Mouse (Mus musculus): ENCODE data around the gene Tnp1. TPM values are rescaled to one million over a fixed set of nuclear protein-coding genes. Genes with fewer than 3 reads are reported as not detected.

Gene Tnp1
- polyA plus RNA-seq, 1 experiment from 2014 or later = not detected

- ATAC-seq = no peak
- Histone ChIP-seq H3K27me3 (ENCODE audit: control insufficient read depth, insufficient read depth, low read depth, low read length) (no peaks in the 10 kb centered on the region), H3K4me3 (ENCODE audit: low read depth, low read length) (no peak overlapping the region), H3K36me3 (ENCODE audit: control insufficient read depth, insufficient read depth, low read length) (no peaks in the 10 kb centered on the region), H3K9ac (ENCODE audit: low read depth, low read length) (no peak overlapping the region), H3K9me3 (replicated peaks; ENCODE audit: control insufficient read depth, low read length, poor library complexity, severe bottlenecking) (no peaks in the 10 kb centered on the region), H3K27ac (ENCODE audit: low read length) (no peak overlapping the region), H3K4me1 (ENCODE audit: control insufficient read depth, insufficient read depth, low read length) (peaks cover 3% of the 10 kb centered on the region; the same call in 1 of the 2 replicates), H3K4me2 (ENCODE audit: low read length) (no peak overlapping the region)
- WGBS = 91% methylated on average over 5 of the region's 6 CpGs
Measured at GRCm38 (mm10) chr1:73046896-73047672, 31.4 kb upstream of the Tnp1 start.

DNA sequence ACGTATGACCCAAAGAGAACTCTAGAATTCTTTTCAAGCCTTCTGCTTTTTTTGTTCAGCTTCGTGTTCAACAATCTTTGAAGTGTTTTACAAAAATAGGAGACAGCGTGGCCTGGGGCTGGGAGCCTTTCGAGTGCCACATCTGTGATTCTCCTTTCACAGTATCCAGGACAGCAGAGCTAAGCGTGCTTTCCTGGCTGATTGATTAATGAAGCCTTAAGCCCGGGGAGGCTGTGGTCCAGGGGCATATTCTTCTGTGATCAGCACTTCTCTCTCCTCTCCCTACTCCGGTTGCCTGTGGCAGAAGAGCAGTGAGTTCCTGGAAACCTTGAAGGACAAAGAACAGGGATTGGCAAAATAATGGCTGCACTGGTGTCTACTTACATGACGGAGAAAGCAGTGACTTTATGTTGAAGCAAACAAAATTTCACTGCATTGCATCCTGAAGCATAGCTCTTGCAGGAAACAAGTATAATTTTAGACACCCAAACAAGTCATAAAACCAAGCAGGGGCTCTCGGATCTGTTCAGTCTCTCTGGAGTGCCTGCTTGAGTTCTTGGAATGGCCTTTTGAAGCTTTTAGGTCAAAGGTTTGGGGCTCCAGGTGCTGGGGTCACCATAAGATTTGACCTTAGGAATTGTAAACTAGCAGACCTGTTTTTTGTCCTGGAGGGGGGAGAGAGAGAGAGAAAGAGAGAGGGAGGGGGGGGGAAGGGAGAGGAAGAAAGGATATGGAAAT lies 30.4 kb upstream of the Tnp1 start:
- Histone ChIP-seq H3K36me3 (ENCODE audit: control insufficient read depth, insufficient read depth, low read length) (no peaks in the 10 kb centered on the region), H3K9ac (ENCODE audit: low read depth, low read length) (0 out of 2 replicates have a peak overlapping the region, but pooled peaks have one; percentile 6), H3K4me2 (ENCODE audit: low read length) (no peak overlapping the region), H3K9me3 (replicated peaks; ENCODE audit: control insufficient read depth, low read length, poor library complexity, severe bottlenecking) (no peaks in the 10 kb centered on the region), H3K4me1 (ENCODE audit: control insufficient read depth, insufficient read depth, low read length) (peaks cover 3% of the 10 kb centered on the region; the same call in 1 of the 2 replicates), H3K4me3 (ENCODE audit: low read depth, low read length) (no peak overlapping the region), H3K27ac (ENCODE audit: low read length) (peak overlapping the region; percentile 67), H3K27me3 (ENCODE audit: control insufficient read depth, insufficient read depth, low read depth, low read length) (no peaks in the 10 kb centered on the region)
- 37% methylated on average over 9 of the region's 9 CpGs for WGBS
- ATAC-seq = 0 out of 2 replicates have a peak, but pooled peaks have one; percentile 42

GRCm38 (mm10) chr1:73043671-73044070 lies 28.0 kb upstream of the Tnp1 start:
- H3K9ac ChIP-seq (ENCODE audit: low read depth, low read length) = no peak overlapping the region
- H3K4me3 ChIP-seq (ENCODE audit: low read depth, low read length) = no peak overlapping the region
- no peak for ATAC-seq
- 96% methylated on average over 10 of the region's 10 CpGs for WGBS
- no peak overlapping the region for H3K27ac ChIP-seq (ENCODE audit: low read length)
- H3K27me3 ChIP-seq (ENCODE audit: control insufficient read depth, insufficient read depth, low read depth, low read length) = no peaks in the 10 kb centered on the region
- H3K4me2 ChIP-seq (ENCODE audit: low read length) = no peak overlapping the region
- no peaks in the 10 kb centered on the region for H3K36me3 ChIP-seq (ENCODE audit: control insufficient read depth, insufficient read depth, low read length)
- peaks cover 3% of the 10 kb centered on the region; the same call in 1 of the 2 replicates for H3K4me1 ChIP-seq (ENCODE audit: control insufficient read depth, insufficient read depth, low read length)
- no peaks in the 10 kb centered on the region for H3K9me3 ChIP-seq (replicated peaks; ENCODE audit: control insufficient read depth, low read length, poor library complexity, severe bottlenecking)

DNA sequence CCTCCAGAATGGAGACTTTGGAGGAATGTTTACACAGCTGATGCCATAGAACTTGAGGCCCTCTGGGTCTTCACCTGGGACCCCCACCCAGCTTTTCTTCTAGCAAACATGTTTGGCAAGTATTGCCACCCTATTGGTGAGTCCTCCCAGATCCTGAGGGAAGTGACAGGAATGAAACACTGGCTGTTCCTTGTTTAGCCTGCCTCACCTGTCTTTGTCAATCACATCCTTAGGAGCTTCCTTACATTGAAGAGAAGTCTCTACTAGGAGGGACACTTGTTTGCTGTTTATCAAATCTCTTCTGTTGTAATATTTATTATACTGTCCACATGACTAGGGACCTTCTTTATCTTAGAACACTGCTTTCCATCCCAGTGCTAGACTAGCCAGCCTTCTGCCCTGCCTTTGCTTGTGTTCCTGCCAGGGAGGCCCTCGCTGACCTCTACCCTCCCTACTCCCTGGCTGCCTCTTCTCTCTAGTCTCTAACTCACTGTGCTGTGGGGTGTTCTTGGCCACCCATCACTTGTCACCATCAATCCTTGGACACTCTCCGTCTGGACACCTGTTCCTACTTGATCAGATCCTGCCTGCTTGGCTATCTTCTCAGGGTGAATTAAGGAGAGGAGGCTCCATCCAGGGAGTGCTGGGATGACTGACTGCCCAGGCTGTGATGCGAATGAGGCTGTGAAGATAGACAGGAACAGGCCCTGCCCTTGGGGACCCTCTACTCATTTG lies 25.1 kb upstream of the Tnp1 start:
- ATAC-seq = no peak
- H3K36me3 ChIP-seq (ENCODE audit: control insufficient read depth, insufficient read depth, low read length) = no peaks in the 10 kb centered on the region
- WGBS = 90% methylated on average over 3 of the region's 3 CpGs
- no peak overlapping the region for H3K9ac ChIP-seq (ENCODE audit: low read depth, low read length)
- no peak overlapping the region for H3K4me2 ChIP-seq (ENCODE audit: low read length)
- H3K9me3 ChIP-seq (replicated peaks; ENCODE audit: control insufficient read depth, low read length, poor library complexity, severe bottlenecking) = no peaks in the 10 kb centered on the region
- no peak overlapping the region for H3K27ac ChIP-seq (ENCODE audit: low read length)
- no peaks in the 10 kb centered on the region for H3K4me1 ChIP-seq (ENCODE audit: control insufficient read depth, insufficient read depth, low read length)
- no peaks in the 10 kb centered on the region for H3K27me3 ChIP-seq (ENCODE audit: control insufficient read depth, insufficient read depth, low read depth, low read length)
- H3K4me3 ChIP-seq (ENCODE audit: low read depth, low read length) = no peak overlapping the region

GRCm38 (mm10) chr1:73038532-73038931 lies 22.8 kb upstream of the Tnp1 start:
- Histone ChIP-seq H3K4me2 (ENCODE audit: low read length) (no peak overlapping the region), H3K27me3 (ENCODE audit: control insufficient read depth, insufficient read depth, low read depth, low read length) (no peaks in the 10 kb centered on the region), H3K36me3 (ENCODE audit: control insufficient read depth, insufficient read depth, low read length) (no peaks in the 10 kb centered on the region), H3K27ac (ENCODE audit: low read length) (no peak overlapping the region), H3K9ac (ENCODE audit: low read depth, low read length) (no peak overlapping the region), H3K4me3 (ENCODE audit: low read depth, low read length) (no peak overlapping the region), H3K4me1 (ENCODE audit: control insufficient read depth, insufficient read depth, low read length) (no peaks in the 10 kb centered on the region), H3K9me3 (replicated peaks; ENCODE audit: control insufficient read depth, low read length, poor library complexity, severe bottlenecking) (no peaks in the 10 kb centered on the region)
- WGBS = 73% methylated on average over 3 of the region's 3 CpGs
- no peak for ATAC-seq

GRCm38 (mm10) chr1:73036536-73036935 lies 20.8 kb upstream of the Tnp1 start:
- Histone ChIP-seq H3K9ac (ENCODE audit: low read depth, low read length) (no peak overlapping the region), H3K4me1 (ENCODE audit: control insufficient read depth, insufficient read depth, low read length) (no peaks in the 10 kb centered on the region), H3K27ac (ENCODE audit: low read length) (no peak overlapping the region), H3K36me3 (ENCODE audit: control insufficient read depth, insufficient read depth, low read length) (no peaks in the 10 kb centered on the region), H3K4me3 (ENCODE audit: low read depth, low read length) (no peak overlapping the region), H3K4me2 (ENCODE audit: low read length) (no peak overlapping the region), H3K9me3 (replicated peaks; ENCODE audit: control insufficient read depth, low read length, poor library complexity, severe bottlenecking) (no peaks in the 10 kb centered on the region), H3K27me3 (ENCODE audit: control insufficient read depth, insufficient read depth, low read depth, low read length) (no peaks in the 10 kb centered on the region)
- WGBS = 42% methylated on average over 3 of the region's 3 CpGs
- no peak for ATAC-seq

- WGBS = 82% methylated on average over 3 of the region's 3 CpGs
- Histone ChIP-seq H3K27ac (ENCODE audit: low read length) (no peak overlapping the region), H3K4me1 (ENCODE audit: control insufficient read depth, insufficient read depth, low read length) (no peaks in the 10 kb centered on the region), H3K4me3 (ENCODE audit: low read depth, low read length) (no peak overlapping the region), H3K27me3 (ENCODE audit: control insufficient read depth, insufficient read depth, low read depth, low read length) (no peaks in the 10 kb centered on the region), H3K4me2 (ENCODE audit: low read length) (no peak overlapping the region), H3K9ac (ENCODE audit: low read depth, low read length) (no peak overlapping the region), H3K36me3 (ENCODE audit: control insufficient read depth, insufficient read depth, low read length) (no peaks in the 10 kb centered on the region), H3K9me3 (replicated peaks; ENCODE audit: control insufficient read depth, low read length, poor library complexity, severe bottlenecking) (no peaks in the 10 kb centered on the region)
- ATAC-seq = no peak
Measured at GRCm38 (mm10) chr1:73035726-73036125, 20.0 kb upstream of the Tnp1 start.

GRCm38 (mm10) chr1:73032491-73032890 lies 16.8 kb upstream of the Tnp1 start:
- ATAC-seq = no peak

More at GRCm38 (mm10) chr1:73032491-73032890, 16.8 kb upstream of the Tnp1 start:
- H3K9ac ChIP-seq (ENCODE audit: low read depth, low read length) = no peak overlapping the region
- H3K4me2 ChIP-seq (ENCODE audit: low read length) = no peak overlapping the region
- no peaks in the 10 kb centered on the region for H3K36me3 ChIP-seq (ENCODE audit: control insufficient read depth, insufficient read depth, low read length)
- H3K27ac ChIP-seq (ENCODE audit: low read length) = no peak overlapping the region
- H3K27me3 ChIP-seq (ENCODE audit: control insufficient read depth, insufficient read depth, low read depth, low read length) = no peaks in the 10 kb centered on the region
- no peaks in the 10 kb centered on the region for H3K4me1 ChIP-seq (ENCODE audit: control insufficient read depth, insufficient read depth, low read length)
- no peak overlapping the region for H3K4me3 ChIP-seq (ENCODE audit: low read depth, low read length)
- WGBS = 86% methylated on average over 5 of the region's 5 CpGs
- H3K9me3 ChIP-seq (replicated peaks; ENCODE audit: control insufficient read depth, low read length, poor library complexity, severe bottlenecking) = no peaks in the 10 kb centered on the region
